Mouse (Mus musculus) CD4-positive, CD25-positive, alpha-beta regulatory T cell, adult 2 months (primary cell): ENCODE results near the gene Slc7a6.

ENCODE experiments used
- DNase-seq: peaks from one replicate; pipeline ENCODE4 v3.0.0-alpha.2; 2012; ENCODE audit warnings: low read depth, low spot score

The Slc7a6 gene

GRCm38 (mm10) chr8:106168356-106169016, at the start of gene Slc7a6:
Gene Slc7a6 (plus strand): TSS chr8:106168857.
- peak; percentile 95 for DNase-seq

GRCm38 (mm10) chr8:106123443-106123842, 45.2 kb upstream of the Slc7a6 start:
- peak; percentile 14 for DNase-seq

GRCm38 (mm10) chr8:106126055-106126454, 42.6 kb upstream of the Slc7a6 start:
- DNase-seq: no peak

GRCm38 (mm10) chr8:106127054-106127453, 41.6 kb upstream of the Slc7a6 start:
- no peak for DNase-seq

DNA sequence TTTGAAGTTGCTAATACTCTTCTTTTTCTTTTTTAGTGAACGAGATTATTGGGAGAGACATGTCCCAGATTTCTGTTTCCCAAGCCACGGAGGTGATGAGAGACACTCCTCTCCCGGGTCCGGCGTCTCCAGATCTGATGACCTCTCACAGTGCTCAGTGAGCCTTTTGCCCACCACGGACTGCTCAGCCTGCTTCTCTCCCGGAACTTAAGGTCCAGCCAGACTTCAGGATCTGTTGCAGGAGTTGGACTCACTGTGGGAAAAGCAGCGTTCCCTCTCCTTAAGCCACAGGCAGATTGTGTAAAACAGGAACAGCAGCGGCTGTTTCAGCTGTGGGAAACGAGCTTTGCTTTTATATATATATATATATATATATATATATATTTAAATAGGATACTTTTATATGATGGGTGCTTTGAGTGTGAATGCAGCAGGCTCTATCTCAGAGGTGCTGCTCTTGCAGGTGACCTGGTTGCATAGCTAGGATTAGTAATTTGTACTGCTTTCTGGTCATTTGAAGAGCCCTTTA, 40.7 kb upstream of the Slc7a6 start:
- DNase-seq: no peak

DNA sequence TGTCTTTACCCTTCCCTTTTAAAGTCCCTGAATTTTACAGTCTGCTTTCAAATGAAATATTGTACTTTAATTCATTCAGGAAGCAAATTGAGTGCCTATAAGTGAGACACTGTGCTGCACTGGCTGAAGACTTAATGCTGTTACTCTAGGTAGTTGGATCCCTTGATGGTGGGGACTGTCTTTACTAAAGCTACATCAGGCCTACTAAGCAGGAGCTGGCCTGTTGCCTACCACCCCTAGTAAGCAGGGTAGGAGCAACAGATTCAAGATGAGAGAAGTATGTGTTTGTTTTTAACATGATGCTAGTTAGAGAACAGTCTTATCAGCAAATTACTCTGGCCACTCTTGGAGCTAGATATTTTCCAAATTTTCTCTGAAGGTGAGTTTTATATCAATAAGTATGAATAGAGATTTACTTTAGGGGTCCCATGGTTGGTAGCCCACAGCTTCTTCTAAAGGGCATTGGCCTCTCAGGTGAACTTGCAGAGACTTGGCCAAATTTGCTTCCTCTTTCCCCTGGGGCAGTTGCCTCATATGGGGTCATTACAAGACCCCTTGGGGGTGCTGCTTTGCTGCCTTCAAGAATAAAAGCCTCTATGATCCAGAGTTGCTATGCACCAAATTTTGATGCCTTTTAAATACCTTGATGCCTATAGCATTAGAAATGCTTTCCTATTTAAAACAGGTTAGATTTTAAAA, 39.3 kb upstream of the Slc7a6 start:
- DNase-seq: no peak

- no peak for DNase-seq
Measured at GRCm38 (mm10) chr8:106129997-106130396, 38.7 kb upstream of the Slc7a6 start.

- no peak for DNase-seq
Measured at GRCm38 (mm10) chr8:106130505-106130904, 38.2 kb upstream of the Slc7a6 start.

DNA sequence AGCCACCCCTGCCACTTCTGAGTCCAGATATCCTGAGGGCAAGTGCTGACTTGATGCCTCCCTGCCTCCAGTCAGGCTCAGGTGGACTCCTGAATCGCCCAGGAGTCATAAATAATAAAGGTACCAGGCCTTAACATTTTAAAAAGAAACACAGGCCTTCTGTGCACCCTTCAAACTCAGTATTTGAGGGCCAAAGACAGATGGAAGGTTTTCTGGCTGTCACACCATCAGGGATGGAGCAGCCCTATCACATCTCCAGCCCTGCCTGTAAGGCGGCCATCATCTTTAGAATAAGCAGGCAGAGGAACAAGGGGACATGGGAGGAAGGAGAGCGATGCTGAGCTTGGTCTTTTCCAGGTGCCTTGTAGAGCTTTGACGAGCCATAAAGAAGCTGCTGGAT, 37.6 kb upstream of the Slc7a6 start:
- DNase-seq: no peak

DNA sequence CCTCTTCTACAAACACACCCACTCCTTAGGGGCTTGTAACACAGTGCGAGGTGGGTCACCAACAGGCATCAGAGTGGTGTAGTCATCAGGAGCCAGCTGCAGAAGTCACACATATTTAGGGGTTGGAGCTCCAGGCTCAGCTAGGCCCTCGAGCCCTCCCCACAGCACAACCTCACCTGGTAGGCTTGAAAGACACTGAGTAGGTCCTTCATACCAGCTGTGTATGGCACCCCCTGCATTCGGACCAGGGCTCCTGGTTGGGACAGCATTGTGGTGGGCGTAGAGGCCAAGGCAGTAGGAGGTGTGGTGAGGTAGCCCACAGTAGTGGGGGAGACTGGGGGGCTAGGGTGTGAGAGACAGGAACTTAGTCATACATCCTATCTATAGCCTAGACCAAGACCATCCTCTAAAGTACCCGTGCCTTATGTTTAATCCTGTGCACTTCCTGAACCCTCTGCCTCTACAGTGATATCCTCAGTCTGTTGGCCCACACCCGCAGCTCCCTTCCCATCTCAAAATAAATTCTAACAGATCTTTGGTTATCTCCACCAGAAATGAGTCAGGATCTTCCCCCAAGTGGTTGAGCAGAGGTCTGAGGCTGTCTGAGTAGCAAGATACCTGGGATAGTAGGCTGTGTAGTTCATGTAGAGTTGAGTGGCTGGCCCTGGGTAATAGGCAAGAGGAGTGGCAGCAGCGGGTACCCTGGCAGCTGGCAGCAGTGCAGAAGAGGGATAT, 37.0 kb upstream of the Slc7a6 start:
- DNase-seq: no peak

DNA sequence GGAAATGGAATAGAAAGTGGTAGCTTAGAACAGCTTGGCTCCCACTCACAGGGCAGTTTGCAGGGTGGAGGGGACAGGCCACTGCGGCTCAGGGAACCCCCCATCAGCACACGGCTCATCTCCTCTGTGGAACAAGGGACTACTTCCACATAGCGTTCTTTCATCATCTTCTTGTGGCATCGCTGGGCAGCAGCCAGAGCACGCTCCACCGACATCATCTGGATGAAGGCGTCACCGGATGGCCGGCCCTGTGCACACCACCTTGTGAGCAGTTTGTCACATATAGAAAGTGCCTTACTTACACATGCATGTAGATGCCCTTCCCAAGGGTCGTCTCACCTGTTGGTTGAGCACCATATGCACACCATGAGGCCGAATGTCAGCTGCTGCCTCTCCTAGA, 36.3 kb upstream of the Slc7a6 start:
- no peak for DNase-seq

DNA sequence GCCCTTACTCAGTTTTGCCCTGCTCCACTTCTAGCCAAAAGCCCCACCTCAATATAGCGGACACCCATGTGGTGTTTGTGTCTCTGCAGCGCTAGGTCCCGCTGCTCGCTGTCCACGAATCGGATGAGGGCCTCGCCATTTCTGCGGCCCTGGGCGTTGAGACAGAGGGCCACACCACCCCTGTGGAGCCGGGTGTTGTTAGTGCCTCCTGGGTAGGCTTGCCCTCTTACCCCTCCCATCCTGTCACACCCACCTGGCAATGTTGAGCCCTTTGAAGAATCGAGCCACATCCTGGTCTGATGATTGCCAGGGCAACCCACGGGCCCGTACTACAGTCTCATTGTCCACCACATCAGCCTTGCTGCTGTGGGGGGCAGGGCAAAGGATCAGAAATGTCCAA, 35.1 kb upstream of the Slc7a6 start:
- peak; percentile 35 for DNase-seq

DNA sequence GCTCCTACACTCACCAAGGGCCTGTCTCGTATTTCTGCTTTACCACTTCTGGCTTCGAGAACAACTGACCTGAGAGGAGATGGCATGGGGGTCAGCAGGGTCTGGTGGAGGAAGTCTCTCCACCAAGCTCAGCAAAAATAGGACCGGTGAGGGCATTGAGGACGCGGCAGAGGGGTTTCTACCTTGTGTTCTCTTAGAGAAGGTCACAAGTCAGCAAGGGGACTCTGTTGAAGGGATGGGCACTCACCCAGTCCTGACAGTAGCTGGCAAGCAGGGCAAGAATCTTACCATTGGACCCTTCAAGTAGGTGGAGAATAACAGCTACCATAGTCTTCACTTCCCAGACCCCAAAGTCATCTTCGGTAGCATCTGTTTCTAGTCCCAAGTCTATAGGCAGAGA, 34.7 kb upstream of the Slc7a6 start:
- DNase-seq: no peak

DNA sequence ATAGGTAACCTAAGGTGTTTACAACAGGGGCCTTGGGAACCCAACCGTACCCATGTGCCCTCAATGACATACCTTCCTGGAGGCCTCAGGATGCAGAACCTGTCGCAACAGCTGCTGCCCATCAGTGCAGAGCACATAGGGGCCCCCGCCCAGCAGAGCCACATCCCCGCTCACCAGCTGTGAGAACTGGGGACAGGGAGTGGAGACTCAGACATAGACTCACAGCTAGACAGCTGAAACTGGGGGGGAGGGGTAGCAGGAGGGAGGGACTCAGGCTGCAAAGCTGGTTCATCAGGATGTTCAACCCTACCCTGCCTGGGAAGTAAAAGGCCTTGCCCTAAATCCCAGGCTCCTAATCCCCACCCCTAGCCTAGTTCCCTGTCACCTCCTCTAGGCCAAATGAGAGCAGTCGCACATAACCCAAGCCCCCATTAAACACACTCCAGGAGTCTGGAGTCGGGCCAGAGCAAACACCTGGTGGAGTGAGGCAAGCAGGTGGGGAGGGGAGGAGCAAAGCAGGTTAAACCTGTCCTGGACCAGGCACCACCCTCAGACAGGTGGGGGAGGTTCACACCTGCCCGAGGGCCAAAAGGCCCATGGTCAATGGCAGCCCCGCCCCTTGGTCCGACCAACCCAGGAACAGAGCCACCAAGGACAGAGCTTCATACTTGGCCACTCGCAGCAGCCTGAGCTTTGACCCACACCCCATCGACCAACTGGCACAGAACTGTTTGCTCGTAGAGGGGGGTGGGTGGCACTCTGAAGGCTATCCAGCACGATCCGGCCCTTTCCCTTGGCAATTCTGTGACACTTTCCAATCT, 33.7 kb upstream of the Slc7a6 start:
- peak; percentile 39 for DNase-seq

DNA sequence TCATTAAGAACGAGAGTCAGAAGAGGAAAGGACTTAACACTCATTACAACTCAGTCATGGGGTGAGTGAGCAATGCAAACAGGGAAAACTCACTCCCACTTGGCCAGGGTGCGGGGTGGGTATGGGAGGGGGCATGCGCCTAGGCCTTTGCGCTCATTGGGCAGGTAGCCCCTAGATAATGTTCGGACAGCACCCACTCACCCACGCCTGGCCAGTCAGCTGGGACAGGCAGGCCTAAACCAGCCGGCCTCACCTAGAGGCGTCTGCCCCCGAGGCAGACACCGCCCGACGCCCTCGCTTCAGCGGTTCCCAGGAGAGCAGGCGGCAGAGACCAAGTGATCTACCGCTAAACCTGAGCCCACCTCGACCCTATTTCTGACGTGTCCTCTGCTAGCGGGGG, 33.0 kb upstream of the Slc7a6 start:
- DNase-seq: peak; percentile 32

GRCm38 (mm10) chr8:106136156-106137130, 32.2 kb upstream of the Slc7a6 start, which contains the start of gene Esrp2:
Gene Esrp2 (minus strand): TSS chr8:106136974.
- peak; percentile 62 for DNase-seq

- peak; percentile 37 for DNase-seq
Measured at GRCm38 (mm10) chr8:106137218-106137905, 31.3 kb upstream of the Slc7a6 start.

- DNase-seq: peak; percentile 53
Measured at GRCm38 (mm10) chr8:106137906-106138477, 30.7 kb upstream of the Slc7a6 start.

DNA sequence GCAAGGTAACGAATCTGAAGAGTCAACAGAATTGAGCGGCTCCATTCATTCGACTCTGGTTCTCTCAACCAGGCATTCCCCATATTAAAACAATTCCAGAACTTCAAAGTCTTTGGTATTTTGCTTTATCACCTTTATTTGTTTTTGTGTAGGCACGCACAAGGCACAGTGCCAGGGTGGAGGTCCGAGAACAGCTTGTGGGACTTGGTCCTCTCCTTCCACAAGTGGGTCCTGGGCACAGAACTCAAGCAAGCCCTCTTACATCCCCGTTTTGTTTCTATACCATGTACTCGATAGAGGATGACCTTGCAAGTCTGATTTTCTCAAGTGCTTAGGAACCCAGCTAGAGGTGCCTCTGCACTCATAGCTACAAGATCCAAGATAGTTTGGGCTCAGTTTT, 30.0 kb upstream of the Slc7a6 start:
- no peak for DNase-seq
